Mouse (Mus musculus) erythroid progenitor cell, adult 5-6 weeks (primary cell): ENCODE results near the gene Acox1. TPM values are rescaled to one million over a fixed set of nuclear protein-coding genes. Genes with fewer than 3 reads are reported as not detected.

Experiments
- ATAC-seq: replicated peaks from 2 replicates; pipeline ENCODE4 v1.8.0; 2016; ENCODE audit warnings: moderate number of reproducible peaks, mild to moderate bottlenecking, moderate TSS enrichment, inconsistent platforms; ENCODE audit not compliant: poor library complexity, low FRiP score, severe bottlenecking
- total RNA-seq, 2 experiments: library from RNA; stranded (forward) in 1 of 2; stranded (reverse) in 1 of 2; fragments of 150-400 nt in 1 of 2; fragments of 186-747, 209-891 nt in 1 of 2; gene quantifications; 2 replicates each; pipeline versions ENCODE4 v1.2.3 to v1.2.4; 2015 to 2017; ENCODE audit warnings: low replicate concordance in 2 of 2

Gene Acox1
- total RNA-seq, 2 experiments from 2014 or later = 6.4 to 18.4 TPM

GRCm38 (mm10) chr11:116171959-116172358, 26.9 kb downstream of the Acox1 start:
- no peak for ATAC-seq

- ATAC-seq = no peak
These were observed 28.6 kb downstream of the Acox1 start for GRCm38 (mm10) chr11:116170003-116170800.

- no peak for ATAC-seq
These were observed 29.6 kb downstream of the Acox1 start for GRCm38 (mm10) chr11:116169214-116169613.

GRCm38 (mm10) chr11:116167884-116168439, 30.9 kb downstream of the Acox1 start, which contains the start of gene Fbf1:
TSS of gene Fbf1 (minus strand) at chr11:116168166.
- peak; percentile 99 for ATAC-seq

GRCm38 (mm10) chr11:116167232-116167631, 31.6 kb downstream of the Acox1 start:
- ATAC-seq = peak; percentile 12

GRCm38 (mm10) chr11:116163002-116163401, 35.8 kb downstream of the Acox1 start:
- no peak for ATAC-seq

GRCm38 (mm10) chr11:116162146-116162545, 36.7 kb downstream of the Acox1 start:
- no peak for ATAC-seq

- ATAC-seq = no peak
These were observed 37.5 kb downstream of the Acox1 start for GRCm38 (mm10) chr11:116161312-116161711.

- ATAC-seq = peak; percentile 83
These were observed 47.9 kb downstream of the Acox1 start for GRCm38 (mm10) chr11:116150960-116151359.

- no peak for ATAC-seq
These were observed 49.5 kb downstream of the Acox1 start for GRCm38 (mm10) chr11:116149341-116149740.

GRCm38 (mm10) chr11:116148761-116149221, 50.1 kb downstream of the Acox1 start:
- no peak for ATAC-seq

GRCm38 (mm10) chr11:116146294-116146985, 52.4 kb downstream of the Acox1 start:
- no peak for ATAC-seq

GRCm38 (mm10) chr11:116145481-116146293, 53.2 kb downstream of the Acox1 start:
- ATAC-seq = no peak

GRCm38 (mm10) chr11:116143468-116143867, 55.4 kb downstream of the Acox1 start:
- ATAC-seq = peak; percentile 27

- ATAC-seq = peak; percentile 61
These were observed 56.4 kb downstream of the Acox1 start for GRCm38 (mm10) chr11:116142211-116142991.

- ATAC-seq = peak; percentile 76
These were observed 60.2 kb downstream of the Acox1 start, which contains the start of gene Mrpl38 for GRCm38 (mm10) chr11:116138468-116139138. TSS of gene Mrpl38 (minus strand) at chr11:116138868.

- no peak for ATAC-seq
These were observed 60.8 kb downstream of the Acox1 start for GRCm38 (mm10) chr11:116138096-116138467.

GRCm38 (mm10) chr11:116134171-116134570, 64.7 kb downstream of the Acox1 start:
- no peak for ATAC-seq
